ENCODE assay signal across 16 mouse cellular contexts in the genomic region with DNA sequence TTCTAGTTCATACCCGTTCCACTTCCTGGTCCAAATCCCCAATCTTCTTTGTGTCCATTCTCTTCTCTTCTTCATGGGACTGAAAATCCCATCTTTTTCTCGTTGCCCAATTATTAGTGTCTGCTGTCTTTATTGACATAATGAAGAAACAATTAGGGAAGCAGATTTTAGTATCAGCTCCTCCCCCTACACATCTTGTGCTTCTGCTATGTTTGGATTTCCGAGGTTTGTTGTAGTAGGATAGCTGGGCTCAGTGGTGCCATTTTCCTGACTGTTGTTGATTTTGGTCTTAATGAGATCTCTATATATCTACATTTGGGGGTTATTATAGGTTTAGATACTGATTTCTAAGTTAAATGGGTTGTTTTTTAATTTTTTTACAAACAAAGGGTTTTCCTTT.
DNase-seq lines count a peak whose midpoint lies in the region; ATAC-seq and TF ChIP-seq lines count a peak whose summit lies in the region.
"Had no signal": no experiment of that assay in that cellular context is flagged by ENCODE, and none has a peak within 500 bp of the region (broad histone marks: within the 10 kb centered on the region; RNA-seq: fewer than 3 reads in every experiment).

No protein-coding gene starts in this region.

- DNase-seq in hindbrain, embryonic 10.5 days (ENCODE audit: low spot score) = no peak
- peak; percentile 40 for DNase-seq in brain, embryonic 14.5 days (ENCODE audit: low read depth)
- peak; percentile 3 for DNase-seq in hindbrain, postnatal 0 days (ENCODE audit: low spot score)
- DNase-seq in thymus, postnatal 25 days = no peak
- DNase-seq: adrenal gland, adult 8-10 months; B cell, adult 2 months; gastrocnemius, postnatal 10 days; kidney, adult 18-20 months had no signal

- H3K27me3 ChIP-seq in forebrain, embryonic 13.5 days = no peaks in the 10 kb centered on the region
- no peaks in the 10 kb centered on the region for H3K27me3 ChIP-seq in forebrain, embryonic 12.5 days
- H3K27me3 ChIP-seq in hindbrain, embryonic 13.5 days = no peaks in the 10 kb centered on the region
- no peaks in the 10 kb centered on the region for H3K27me3 ChIP-seq in hindbrain, embryonic 10.5 days (ENCODE audit: insufficient read depth, poor library complexity, severe bottlenecking)
- H3K27me3 ChIP-seq in hindbrain, postnatal 0 days (ENCODE audit: insufficient read depth, low read length) = no peaks in the 10 kb centered on the region
- H3K27me3 ChIP-seq: embryonic facial prominence, embryonic 13.5 days; heart, embryonic 12.5 days; intestine, embryonic 15.5 days had no signal

- 80% methylated on average over 3 of the region's 3 CpGs for WGBS in forebrain, embryonic 13.5 days
- 90% methylated on average over 3 of the region's 3 CpGs for WGBS in forebrain, embryonic 12.5 days
- 84% methylated on average over 3 of the region's 3 CpGs for WGBS in hindbrain, embryonic 13.5 days
- WGBS in hindbrain, embryonic 10.5 days = 89% methylated on average over 3 of the region's 3 CpGs
- 73% methylated on average over 3 of the region's 3 CpGs for WGBS in hindbrain, postnatal 0 days

- no peaks in the 10 kb centered on the region for H3K4me1 ChIP-seq in forebrain, embryonic 13.5 days
- H3K4me1 ChIP-seq in forebrain, embryonic 12.5 days = no peaks in the 10 kb centered on the region
- H3K4me1 ChIP-seq in hindbrain, embryonic 13.5 days (replicated peaks) = no peaks in the 10 kb centered on the region
- no peaks in the 10 kb centered on the region for H3K4me1 ChIP-seq in hindbrain, embryonic 10.5 days (replicated peaks)
- H3K4me1 ChIP-seq in hindbrain, postnatal 0 days (ENCODE audit: insufficient read depth, low read length) = no peaks in the 10 kb centered on the region
- H3K4me1 ChIP-seq: embryonic facial prominence, embryonic 13.5 days; heart, embryonic 12.5 days; intestine, embryonic 15.5 days had no signal

- H3K4me2 ChIP-seq in forebrain, embryonic 13.5 days = no peak overlapping the region
- no peak overlapping the region for H3K4me2 ChIP-seq in forebrain, embryonic 12.5 days
- H3K4me2 ChIP-seq in hindbrain, embryonic 13.5 days = no peak overlapping the region
- no peak overlapping the region for H3K4me2 ChIP-seq in hindbrain, postnatal 0 days (ENCODE audit: low read depth, low read length)
- H3K4me2 ChIP-seq: embryonic facial prominence, embryonic 13.5 days; heart, embryonic 12.5 days; intestine, embryonic 15.5 days had no signal

- H3K9me3 ChIP-seq in forebrain, embryonic 13.5 days (replicated peaks) = no peaks in the 10 kb centered on the region
- H3K9me3 ChIP-seq in forebrain, embryonic 12.5 days = no peaks in the 10 kb centered on the region
- no peaks in the 10 kb centered on the region for H3K9me3 ChIP-seq in hindbrain, embryonic 13.5 days
- H3K9me3 ChIP-seq in hindbrain, embryonic 10.5 days = no peaks in the 10 kb centered on the region
- no peaks in the 10 kb centered on the region for H3K9me3 ChIP-seq in hindbrain, postnatal 0 days (ENCODE audit: low read length)
- H3K9me3 ChIP-seq: embryonic facial prominence, embryonic 13.5 days; heart, embryonic 12.5 days; intestine, embryonic 15.5 days had no signal

- no peaks in the 10 kb centered on the region for H3K36me3 ChIP-seq in forebrain, embryonic 13.5 days (ENCODE audit: poor library complexity, severe bottlenecking)
- H3K36me3 ChIP-seq in forebrain, embryonic 12.5 days (replicated peaks) = no peaks in the 10 kb centered on the region
- H3K36me3 ChIP-seq in hindbrain, embryonic 13.5 days = no peaks in the 10 kb centered on the region
- no peaks in the 10 kb centered on the region for H3K36me3 ChIP-seq in hindbrain, embryonic 10.5 days
- H3K36me3 ChIP-seq in hindbrain, postnatal 0 days (ENCODE audit: insufficient read depth, low read length) = no peaks in the 10 kb centered on the region
- H3K36me3 ChIP-seq: embryonic facial prominence, embryonic 13.5 days; G1E; heart, embryonic 12.5 days; intestine, embryonic 15.5 days had no signal

- no peak overlapping the region for H3K4me3 ChIP-seq in forebrain, embryonic 13.5 days
- no peak overlapping the region for H3K4me3 ChIP-seq in forebrain, embryonic 12.5 days (replicated peaks)
- H3K4me3 ChIP-seq in hindbrain, embryonic 13.5 days = no peak overlapping the region
- no peak overlapping the region for H3K4me3 ChIP-seq in hindbrain, embryonic 10.5 days
- no peak overlapping the region for H3K4me3 ChIP-seq in hindbrain, postnatal 0 days (ENCODE audit: low read length)
- H3K4me3 ChIP-seq: embryonic facial prominence, embryonic 13.5 days; heart, embryonic 12.5 days; intestine, embryonic 15.5 days had no signal

- ATAC-seq in forebrain, embryonic 13.5 days = peak; percentile 59
- no peak for ATAC-seq in forebrain, embryonic 12.5 days (ENCODE audit: low FRiP score)
- no peak for ATAC-seq in hindbrain, embryonic 13.5 days (ENCODE audit: low FRiP score)
- no peak; the same call in 1 of the 2 replicates for ATAC-seq in hindbrain, postnatal 0 days
- ATAC-seq: CD4-positive, CD25-positive, alpha-beta regulatory T cell, adult 4 months; intestine, embryonic 15.5 days had no signal

- H3K27ac ChIP-seq in forebrain, embryonic 13.5 days = peak overlapping the region; percentile 36; the same call in 1 of the 2 replicates
- H3K27ac ChIP-seq in forebrain, embryonic 12.5 days = no peak overlapping the region
- 0 out of 2 replicates have a peak overlapping the region, but pooled peaks have one; percentile 12 for H3K27ac ChIP-seq in hindbrain, embryonic 13.5 days
- H3K27ac ChIP-seq in hindbrain, embryonic 10.5 days = no peak overlapping the region
- H3K27ac ChIP-seq in hindbrain, postnatal 0 days = peak overlapping the region; percentile 42
- H3K27ac ChIP-seq: embryonic facial prominence, embryonic 13.5 days; intestine, embryonic 15.5 days had no signal

- H3K9ac ChIP-seq in forebrain, embryonic 13.5 days = no peak overlapping the region
- H3K9ac ChIP-seq in forebrain, embryonic 12.5 days = no peak overlapping the region
- no peak overlapping the region for H3K9ac ChIP-seq in hindbrain, embryonic 13.5 days
- no peak overlapping the region for H3K9ac ChIP-seq in hindbrain, postnatal 0 days (replicated peaks; ENCODE audit: low read length)
- H3K9ac ChIP-seq: embryonic facial prominence, embryonic 13.5 days; heart, embryonic 12.5 days; intestine, embryonic 15.5 days had no signal

- no peak for TF ChIP-seq POLR2A in brain, embryonic 14.5 days (IDR thresholded peaks at IDR 0.05; ENCODE audit: borderline replicate concordance, extremely low read depth, insufficient read depth, insufficient read length, poor library complexity, severe bottlenecking)

- no peak for TF ChIP-seq CTCF in brain, embryonic 14.5 days (IDR thresholded peaks at IDR 0.05; ENCODE audit: borderline replicate concordance, extremely low read depth, insufficient read depth, insufficient read length)
- no peak for TF ChIP-seq CTCF in hindbrain, postnatal 0 days (IDR thresholded peaks at IDR 0.05; ENCODE audit: low read depth)

Comparison
In these comparisons a context has a peak if more than half of its experiments do, and no peak if none do; other contexts are left out.
1. H3K27ac ChIP-seq: peak in forebrain, embryonic 13.5 days (single experiment), hindbrain, embryonic 13.5 days (single experiment) and hindbrain, postnatal 0 days (single experiment); none in forebrain, embryonic 12.5 days (single experiment) and hindbrain, embryonic 10.5 days (single experiment).
2. DNase-seq: peak in brain, embryonic 14.5 days (single experiment) and hindbrain, postnatal 0 days (single experiment); none in hindbrain, embryonic 10.5 days (single experiment) and thymus, postnatal 25 days (single experiment).